Mouse (Mus musculus): ENCODE data around the gene Lmod2. TPM values are rescaled to one million over a fixed set of nuclear protein-coding genes. Genes with fewer than 3 reads are reported as not detected.

Lmod2 gene
- polyA plus RNA-seq, 1 experiment from 2014 or later: 0.34 TPM

- 66% methylated on average over 5 of the region's 5 CpGs for WGBS
- Histone ChIP-seq H3K9me3 (replicated peaks; ENCODE audit: control insufficient read depth, low read length) (no peaks in the 10 kb centered on the region), H3K4me2 (ENCODE audit: low read depth, low read length) (no peak overlapping the region), H3K9ac (replicated peaks; ENCODE audit: low read length) (no peak overlapping the region), H3K4me3 (ENCODE audit: low read depth, low read length) (no peak overlapping the region), H3K36me3 (replicated peaks; ENCODE audit: control insufficient read depth, insufficient read depth, low read depth, low read length) (no peaks in the 10 kb centered on the region; the same call in 1 of the 2 replicates), H3K4me1 (ENCODE audit: control insufficient read depth, insufficient read depth, low read length) (no peaks in the 10 kb centered on the region), H3K27ac (replicated peaks; ENCODE audit: low read depth, low read length) (no peak overlapping the region), H3K27me3 (ENCODE audit: control insufficient read depth, insufficient read depth, low read length) (no peaks in the 10 kb centered on the region)
- ATAC-seq (replicated peaks; ENCODE audit: insufficient number of reproducible peaks, low FRiP score, low TSS enrichment, low read depth) (0 out of 2 replicates have a peak, but pooled peaks have one; percentile 52), DNase-seq (ENCODE audit: low spot score) (peak; percentile 82)
These were observed 30.0 kb downstream of the Lmod2 start for GRCm38 (mm10) chr6:24627586-24628030.

- Histone ChIP-seq H3K27me3 (ENCODE audit: control insufficient read depth, insufficient read depth, low read length) (no peaks in the 10 kb centered on the region), H3K27ac (replicated peaks; ENCODE audit: low read depth, low read length) (no peak overlapping the region), H3K36me3 (replicated peaks; ENCODE audit: control insufficient read depth, insufficient read depth, low read depth, low read length) (no peaks in the 10 kb centered on the region; the same call in 1 of the 2 replicates), H3K4me2 (ENCODE audit: low read depth, low read length) (no peak overlapping the region), H3K4me3 (ENCODE audit: low read depth, low read length) (no peak overlapping the region), H3K4me1 (ENCODE audit: control insufficient read depth, insufficient read depth, low read length) (no peaks in the 10 kb centered on the region), H3K9ac (replicated peaks; ENCODE audit: low read length) (no peak overlapping the region), H3K9me3 (replicated peaks; ENCODE audit: control insufficient read depth, low read length) (no peaks in the 10 kb centered on the region)
- 94% methylated on average over 1 of the region's 1 CpGs for WGBS
- DNase-seq (ENCODE audit: low spot score) (no peak), ATAC-seq (replicated peaks; ENCODE audit: insufficient number of reproducible peaks, low FRiP score, low TSS enrichment, low read depth) (no peak)
These were observed 30.9 kb downstream of the Lmod2 start for GRCm38 (mm10) chr6:24628499-24628898.

DNA sequence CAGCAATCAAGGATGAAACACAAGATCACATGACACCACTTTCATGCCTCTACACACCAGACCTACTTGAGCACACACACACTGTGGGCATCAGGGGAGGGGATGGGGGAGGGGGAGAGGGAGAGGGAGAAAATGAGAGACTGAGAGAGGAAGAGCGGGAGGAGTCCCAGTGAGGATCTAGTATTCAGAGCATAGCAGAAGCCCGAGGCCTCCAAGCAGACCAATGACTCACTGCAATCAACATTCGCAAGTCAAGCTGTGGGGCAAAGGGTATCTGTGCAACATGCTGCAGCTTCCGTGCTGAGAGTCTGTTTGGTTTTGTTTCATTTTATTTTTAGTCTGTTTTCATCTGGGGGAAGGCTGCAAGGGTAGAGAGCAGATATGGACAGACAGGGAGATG lies 34.5 kb downstream of the Lmod2 start:
- DNase-seq (ENCODE audit: low spot score): no peak
- no peak overlapping the region for H3K4me3 ChIP-seq (ENCODE audit: low read depth, low read length)
- ATAC-seq (replicated peaks; ENCODE audit: insufficient number of reproducible peaks, low FRiP score, low TSS enrichment, low read depth): 0 out of 2 replicates have a peak, but pooled peaks have one; percentile 18

DNA sequence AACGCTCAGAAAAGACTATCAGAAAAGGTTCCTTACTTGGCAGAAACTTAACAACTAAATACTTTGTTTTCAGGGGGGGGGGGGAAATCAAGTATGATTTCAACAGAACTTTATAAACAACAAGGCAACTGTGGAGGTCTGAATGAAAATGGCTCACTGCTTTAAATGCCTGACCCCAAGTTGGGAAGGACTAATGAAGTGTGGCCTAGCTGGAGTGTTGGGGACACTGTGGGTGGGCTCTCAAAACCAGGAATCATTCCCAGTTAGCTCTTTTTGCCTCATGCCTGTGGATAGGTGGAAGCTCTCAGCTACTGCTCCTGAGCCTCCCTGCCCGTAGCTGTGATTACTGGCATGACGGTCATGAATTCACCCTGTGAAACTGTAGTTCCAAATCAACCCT lies 36.5 kb downstream of the Lmod2 start:
- no peaks in the 10 kb centered on the region; the same call in 1 of the 2 replicates for H3K36me3 ChIP-seq (replicated peaks; ENCODE audit: control insufficient read depth, insufficient read depth, low read depth, low read length)
- no peaks in the 10 kb centered on the region for H3K27me3 ChIP-seq (ENCODE audit: control insufficient read depth, insufficient read depth, low read length)
- WGBS: 91% methylated on average over 3 of the region's 3 CpGs
- H3K4me3 ChIP-seq (ENCODE audit: low read depth, low read length): no peak overlapping the region
- ATAC-seq (replicated peaks; ENCODE audit: insufficient number of reproducible peaks, low FRiP score, low TSS enrichment, low read depth) (no peak), DNase-seq (ENCODE audit: low spot score) (no peak)
- no peak overlapping the region for H3K9ac ChIP-seq (replicated peaks; ENCODE audit: low read length)
- no peak overlapping the region for H3K27ac ChIP-seq (replicated peaks; ENCODE audit: low read depth, low read length)
- H3K4me2 ChIP-seq (ENCODE audit: low read depth, low read length): no peak overlapping the region
- H3K4me1 ChIP-seq (ENCODE audit: control insufficient read depth, insufficient read depth, low read length): no peaks in the 10 kb centered on the region
- H3K9me3 ChIP-seq (replicated peaks; ENCODE audit: control insufficient read depth, low read length): no peaks in the 10 kb centered on the region

More for the DNA sequence above, 34.5 kb downstream of the Lmod2 start:
- H3K9me3 ChIP-seq (replicated peaks; ENCODE audit: control insufficient read depth, low read length): no peaks in the 10 kb centered on the region
- H3K27ac ChIP-seq (replicated peaks; ENCODE audit: low read depth, low read length): no peak overlapping the region
- H3K36me3 ChIP-seq (replicated peaks; ENCODE audit: control insufficient read depth, insufficient read depth, low read depth, low read length): no peaks in the 10 kb centered on the region; the same call in 1 of the 2 replicates
- H3K27me3 ChIP-seq (ENCODE audit: control insufficient read depth, insufficient read depth, low read length): no peaks in the 10 kb centered on the region
- no peak overlapping the region for H3K9ac ChIP-seq (replicated peaks; ENCODE audit: low read length)
- H3K4me2 ChIP-seq (ENCODE audit: low read depth, low read length): no peak overlapping the region
- H3K4me1 ChIP-seq (ENCODE audit: control insufficient read depth, insufficient read depth, low read length): no peaks in the 10 kb centered on the region
- WGBS: 86% methylated on average over 4 of the region's 4 CpGs

DNA sequence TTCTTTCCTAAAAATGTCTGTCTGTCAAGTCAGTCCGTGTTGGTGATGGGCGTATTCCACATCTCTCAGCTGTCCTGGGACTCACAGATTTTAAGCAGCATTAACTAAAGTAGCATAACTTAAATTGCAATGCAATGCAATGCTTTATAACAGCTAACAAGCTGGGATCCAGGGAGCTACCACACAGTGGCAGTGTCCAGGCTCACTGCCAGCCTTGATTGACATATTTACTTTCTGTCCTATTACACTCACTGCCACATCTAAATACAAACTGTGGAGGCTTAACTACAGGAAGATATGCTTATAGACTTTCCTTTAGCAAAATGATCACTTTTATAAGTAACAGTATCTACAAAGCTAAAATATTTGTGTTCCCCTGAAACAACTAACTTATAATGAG lies 38.3 kb downstream of the Lmod2 start:
- Histone ChIP-seq H3K4me2 (ENCODE audit: low read depth, low read length) (no peak overlapping the region), H3K36me3 (replicated peaks; ENCODE audit: control insufficient read depth, insufficient read depth, low read depth, low read length) (no peaks in the 10 kb centered on the region), H3K4me3 (ENCODE audit: low read depth, low read length) (no peak overlapping the region), H3K9me3 (replicated peaks; ENCODE audit: control insufficient read depth, low read length) (no peaks in the 10 kb centered on the region), H3K9ac (replicated peaks; ENCODE audit: low read length) (no peak overlapping the region), H3K27me3 (ENCODE audit: control insufficient read depth, insufficient read depth, low read length) (no peaks in the 10 kb centered on the region), H3K27ac (replicated peaks; ENCODE audit: low read depth, low read length) (no peak overlapping the region), H3K4me1 (ENCODE audit: control insufficient read depth, insufficient read depth, low read length) (no peaks in the 10 kb centered on the region)
- 88% methylated on average over 2 of the region's 2 CpGs for WGBS
- DNase-seq (ENCODE audit: low spot score) (no peak), ATAC-seq (replicated peaks; ENCODE audit: insufficient number of reproducible peaks, low FRiP score, low TSS enrichment, low read depth) (no peak)

GRCm38 (mm10) chr6:24641286-24641685 lies 43.7 kb downstream of the Lmod2 start:
- Histone ChIP-seq H3K4me1 (ENCODE audit: control insufficient read depth, insufficient read depth, low read length) (no peaks in the 10 kb centered on the region), H3K4me2 (ENCODE audit: low read depth, low read length) (no peak overlapping the region), H3K9ac (replicated peaks; ENCODE audit: low read length) (no peak overlapping the region), H3K27ac (replicated peaks; ENCODE audit: low read depth, low read length) (no peak overlapping the region), H3K36me3 (replicated peaks; ENCODE audit: control insufficient read depth, insufficient read depth, low read depth, low read length) (no peaks in the 10 kb centered on the region), H3K27me3 (ENCODE audit: control insufficient read depth, insufficient read depth, low read length) (no peaks in the 10 kb centered on the region), H3K4me3 (ENCODE audit: low read depth, low read length) (no peak overlapping the region), H3K9me3 (replicated peaks; ENCODE audit: control insufficient read depth, low read length) (no peaks in the 10 kb centered on the region)
- no peak for ATAC-seq (replicated peaks; ENCODE audit: insufficient number of reproducible peaks, low FRiP score, low TSS enrichment, low read depth)
- WGBS: 95% methylated on average over 4 of the region's 4 CpGs
- no peak for DNase-seq (ENCODE audit: low spot score)

DNA sequence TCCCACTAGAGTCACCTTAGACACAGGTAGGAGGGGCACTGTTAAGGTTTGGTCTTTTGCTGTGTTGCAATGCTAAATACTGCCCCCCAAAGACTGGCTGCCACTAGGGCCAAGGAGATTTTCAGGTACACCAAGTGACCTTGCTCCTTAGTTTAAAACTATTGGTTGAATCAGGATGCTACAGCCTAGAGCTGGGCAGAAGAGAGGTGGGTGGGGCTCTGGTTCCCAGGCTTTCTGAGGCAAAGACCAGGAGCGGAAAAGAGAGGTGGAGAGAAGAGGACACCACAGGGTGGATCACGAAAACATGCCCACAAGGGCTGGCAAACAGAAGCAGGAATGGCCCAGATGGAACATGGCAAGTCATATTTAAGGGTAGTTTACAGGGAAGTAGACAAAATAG lies 44.6 kb downstream of the Lmod2 start:
- Histone ChIP-seq H3K4me3 (ENCODE audit: low read depth, low read length) (no peak overlapping the region), H3K9me3 (replicated peaks; ENCODE audit: control insufficient read depth, low read length) (no peaks in the 10 kb centered on the region), H3K9ac (replicated peaks; ENCODE audit: low read length) (no peak overlapping the region), H3K4me1 (ENCODE audit: control insufficient read depth, insufficient read depth, low read length) (no peaks in the 10 kb centered on the region), H3K4me2 (ENCODE audit: low read depth, low read length) (no peak overlapping the region), H3K36me3 (replicated peaks; ENCODE audit: control insufficient read depth, insufficient read depth, low read depth, low read length) (no peaks in the 10 kb centered on the region), H3K27me3 (ENCODE audit: control insufficient read depth, insufficient read depth, low read length) (no peaks in the 10 kb centered on the region), H3K27ac (replicated peaks; ENCODE audit: low read depth, low read length) (no peak overlapping the region)
- no peak for ATAC-seq (replicated peaks; ENCODE audit: insufficient number of reproducible peaks, low FRiP score, low TSS enrichment, low read depth)
- WGBS: 82% methylated on average over 2 of the region's 2 CpGs
- no peak for DNase-seq (ENCODE audit: low spot score)

DNA sequence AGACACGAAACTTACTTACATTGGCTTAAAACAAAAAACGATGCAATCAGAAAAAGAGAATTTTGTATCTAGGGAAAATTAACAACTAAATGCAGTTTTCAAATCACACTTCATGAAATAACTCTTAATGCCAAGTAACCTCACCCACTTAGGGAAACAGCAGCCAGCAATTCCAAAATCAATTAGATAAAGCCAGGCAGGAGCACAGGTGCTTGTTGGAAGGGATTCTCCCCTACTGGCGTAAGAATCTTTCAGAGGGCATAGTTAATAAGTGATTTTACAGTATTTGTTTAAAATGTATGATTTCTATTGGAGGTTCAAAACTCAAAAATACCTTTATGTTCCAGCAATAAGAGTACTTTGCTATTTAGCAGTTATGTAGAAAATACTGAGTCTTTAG lies 45.4 kb downstream of the Lmod2 start:
- Histone ChIP-seq H3K4me2 (ENCODE audit: low read depth, low read length) (no peak overlapping the region), H3K9ac (replicated peaks; ENCODE audit: low read length) (no peak overlapping the region), H3K27ac (replicated peaks; ENCODE audit: low read depth, low read length) (no peak overlapping the region), H3K27me3 (ENCODE audit: control insufficient read depth, insufficient read depth, low read length) (no peaks in the 10 kb centered on the region), H3K9me3 (replicated peaks; ENCODE audit: control insufficient read depth, low read length) (no peaks in the 10 kb centered on the region), H3K4me3 (ENCODE audit: low read depth, low read length) (no peak overlapping the region), H3K4me1 (ENCODE audit: control insufficient read depth, insufficient read depth, low read length) (no peaks in the 10 kb centered on the region), H3K36me3 (replicated peaks; ENCODE audit: control insufficient read depth, insufficient read depth, low read depth, low read length) (no peaks in the 10 kb centered on the region)
- ATAC-seq (replicated peaks; ENCODE audit: insufficient number of reproducible peaks, low FRiP score, low TSS enrichment, low read depth) (no peak), DNase-seq (ENCODE audit: low spot score) (no peak)
- 94% methylated on average over 3 of the region's 3 CpGs for WGBS

Data from embryonic facial prominence, embryonic 11.5 days (tissue).